Mouse (Mus musculus): ENCODE results near the gene Antxr1. TPM values are rescaled to one million over a fixed set of nuclear protein-coding genes. Genes with fewer than 3 reads are reported as not detected.

Antxr1 gene
- polyA plus RNA-seq (2015; fragmentation: Nextera tagmentation; extraction: Ambion mirVana), result 7.8 and 8.0 TPM in 2 replicates

- Histone ChIP-seq H3K36me3 (ENCODE audit: control insufficient read depth, insufficient read depth, low read length) (no peaks in the 10 kb centered on the region), H3K4me1 (ENCODE audit: control insufficient read depth, insufficient read depth, low read length) (peaks cover 22% of the 10 kb centered on the region), H3K4me3 (replicated peaks; ENCODE audit: low read length) (peak within 1 kb of the TSS; percentile 72), H3K27ac (ENCODE audit: low read length) (peak within 1 kb of the TSS; percentile 94), H3K9ac (ENCODE audit: low read length) (peak within 1 kb of the TSS; percentile 87), H3K27me3 (ENCODE audit: control insufficient read depth, insufficient read depth, low read length) (no peaks in the 10 kb centered on the region), H3K4me2 (ENCODE audit: low read depth, low read length) (peak within 1 kb of the TSS; percentile 76), H3K9me3 (replicated peaks; ENCODE audit: control insufficient read depth, low read length) (no peaks in the 10 kb centered on the region)
- WGBS, result under 1% methylated on average over 54 of the region's 54 CpGs
- peak; percentile 76; the same call in 1 of the 2 replicates for ATAC-seq (ENCODE audit: insufficient read depth, low FRiP score)
Observed at GRCm38 (mm10) chr6:87335091-87335934, at the start of gene Antxr1. Gene Antxr1 (minus strand): TSS chr6:87335821.

GRCm38 (mm10) chr6:87384761-87385160 lies 49.1 kb upstream of the Antxr1 start:
- no peak overlapping the region for H3K27ac ChIP-seq (ENCODE audit: low read length)
- WGBS, result 39% methylated on average over 6 of the region's 6 CpGs
- peak overlapping the region; percentile 60 for H3K4me2 ChIP-seq (ENCODE audit: low read depth, low read length)
- ATAC-seq (ENCODE audit: insufficient read depth, low FRiP score), result no peak
- H3K4me1 ChIP-seq (ENCODE audit: control insufficient read depth, insufficient read depth, low read length), result 0 out of 2 replicates have a peak, but pooled peaks cover 7% of the 10 kb centered on the region
- no peak overlapping the region for H3K9ac ChIP-seq (ENCODE audit: low read length)
- no peaks in the 10 kb centered on the region for H3K9me3 ChIP-seq (replicated peaks; ENCODE audit: control insufficient read depth, low read length)
- peak overlapping the region; percentile 40; the same call in 1 of the 2 replicates for H3K4me3 ChIP-seq (replicated peaks; ENCODE audit: low read length)
- 0 out of 2 replicates have a peak, but pooled peaks cover 4% of the 10 kb centered on the region for H3K27me3 ChIP-seq (ENCODE audit: control insufficient read depth, insufficient read depth, low read length)
- H3K36me3 ChIP-seq (ENCODE audit: control insufficient read depth, insufficient read depth, low read length), result no peaks in the 10 kb centered on the region

- ATAC-seq (ENCODE audit: insufficient read depth, low FRiP score), result 0 out of 2 replicates have a peak, but pooled peaks have one; percentile 37
- Histone ChIP-seq H3K36me3 (ENCODE audit: control insufficient read depth, insufficient read depth, low read length) (no peaks in the 10 kb centered on the region), H3K9ac (ENCODE audit: low read length) (peak overlapping the region; percentile 56), H3K4me1 (ENCODE audit: control insufficient read depth, insufficient read depth, low read length) (0 out of 2 replicates have a peak, but pooled peaks cover 7% of the 10 kb centered on the region), H3K4me2 (ENCODE audit: low read depth, low read length) (peak overlapping the region; percentile 60), H3K4me3 (replicated peaks; ENCODE audit: low read length) (peak overlapping the region; percentile 40), H3K27me3 (ENCODE audit: control insufficient read depth, insufficient read depth, low read length) (0 out of 2 replicates have a peak, but pooled peaks cover 4% of the 10 kb centered on the region), H3K27ac (ENCODE audit: low read length) (no peak overlapping the region), H3K9me3 (replicated peaks; ENCODE audit: control insufficient read depth, low read length) (no peaks in the 10 kb centered on the region)
- WGBS, result 11% methylated on average over 24 of the region's 24 CpGs
Observed at GRCm38 (mm10) chr6:87383926-87384691, 48.5 kb upstream of the Antxr1 start.

GRCm38 (mm10) chr6:87373057-87373456 lies 37.4 kb upstream of the Antxr1 start, which contains the start of gene Gkn2:
Gene Gkn2 (plus strand): TSS chr6:87373357.
- no peak within 1 kb of the TSS for H3K4me3 ChIP-seq (replicated peaks; ENCODE audit: low read length)
- no peaks in the 10 kb centered on the region for H3K4me1 ChIP-seq (ENCODE audit: control insufficient read depth, insufficient read depth, low read length)
- ATAC-seq (ENCODE audit: insufficient read depth, low FRiP score), result no peak
- no peak within 1 kb of the TSS for H3K4me2 ChIP-seq (ENCODE audit: low read depth, low read length)
- no peaks in the 10 kb centered on the region for H3K9me3 ChIP-seq (replicated peaks; ENCODE audit: control insufficient read depth, low read length)
- no peaks in the 10 kb centered on the region for H3K36me3 ChIP-seq (ENCODE audit: control insufficient read depth, insufficient read depth, low read length)
- H3K27ac ChIP-seq (ENCODE audit: low read length), result no peak within 1 kb of the TSS
- H3K9ac ChIP-seq (ENCODE audit: low read length), result no peak within 1 kb of the TSS
- 75% methylated on average over 9 of the region's 9 CpGs for WGBS
- H3K27me3 ChIP-seq (ENCODE audit: control insufficient read depth, insufficient read depth, low read length), result no peaks in the 10 kb centered on the region; the same call in 1 of the 2 replicates

GRCm38 (mm10) chr6:87369223-87369622 lies 33.6 kb upstream of the Antxr1 start:
- Histone ChIP-seq H3K4me1 (ENCODE audit: control insufficient read depth, insufficient read depth, low read length) (no peaks in the 10 kb centered on the region), H3K27ac (ENCODE audit: low read length) (no peak overlapping the region), H3K9ac (ENCODE audit: low read length) (no peak overlapping the region), H3K9me3 (replicated peaks; ENCODE audit: control insufficient read depth, low read length) (no peaks in the 10 kb centered on the region), H3K36me3 (ENCODE audit: control insufficient read depth, insufficient read depth, low read length) (no peaks in the 10 kb centered on the region), H3K4me3 (replicated peaks; ENCODE audit: low read length) (no peak overlapping the region), H3K4me2 (ENCODE audit: low read depth, low read length) (no peak overlapping the region), H3K27me3 (ENCODE audit: control insufficient read depth, insufficient read depth, low read length) (no peaks in the 10 kb centered on the region)
- ATAC-seq (ENCODE audit: insufficient read depth, low FRiP score), result no peak
- 69% methylated on average over 5 of the region's 5 CpGs for WGBS

- Histone ChIP-seq H3K9me3 (replicated peaks; ENCODE audit: control insufficient read depth, low read length) (no peaks in the 10 kb centered on the region), H3K4me2 (ENCODE audit: low read depth, low read length) (no peak overlapping the region), H3K9ac (ENCODE audit: low read length) (no peak overlapping the region), H3K4me3 (replicated peaks; ENCODE audit: low read length) (no peak overlapping the region), H3K27me3 (ENCODE audit: control insufficient read depth, insufficient read depth, low read length) (no peaks in the 10 kb centered on the region), H3K36me3 (ENCODE audit: control insufficient read depth, insufficient read depth, low read length) (no peaks in the 10 kb centered on the region), H3K27ac (ENCODE audit: low read length) (no peak overlapping the region), H3K4me1 (ENCODE audit: control insufficient read depth, insufficient read depth, low read length) (peaks cover 8% of the 10 kb centered on the region; the same call in 1 of the 2 replicates)
- WGBS, result 49% methylated on average over 5 of the region's 5 CpGs
- ATAC-seq (ENCODE audit: insufficient read depth, low FRiP score), result peak; percentile 75; the same call in 1 of the 2 replicates
Observed at GRCm38 (mm10) chr6:87354441-87354840, 18.8 kb upstream of the Antxr1 start.

DNA sequence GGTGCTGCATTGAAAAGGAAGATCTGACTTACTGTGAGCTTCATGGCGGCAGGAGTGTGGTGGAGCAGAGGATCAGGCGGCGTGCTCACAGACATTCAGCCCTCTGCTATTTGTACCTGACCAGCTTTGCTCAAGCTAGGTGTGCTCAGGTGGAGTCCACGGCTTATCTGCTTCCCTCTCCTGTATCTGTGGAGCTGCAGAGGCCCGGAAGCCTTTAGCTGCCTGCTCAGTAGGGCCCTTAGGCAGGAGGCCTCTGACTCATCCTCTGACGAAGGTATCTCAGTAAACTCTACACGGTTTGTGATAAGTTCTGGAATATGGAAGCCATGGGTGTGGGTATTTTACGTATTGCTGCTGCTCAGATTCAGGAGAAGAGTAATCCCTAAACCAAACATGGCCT lies 15.2 kb upstream of the Antxr1 start, which contains the start of gene Gkn1:
TSS of gene Gkn1 (minus strand) at position 114 of the 400 bp plus-strand sequence.
- H3K9me3 ChIP-seq (replicated peaks; ENCODE audit: control insufficient read depth, low read length), result no peaks in the 10 kb centered on the region
- no peaks in the 10 kb centered on the region for H3K27me3 ChIP-seq (ENCODE audit: control insufficient read depth, insufficient read depth, low read length)
- H3K4me1 ChIP-seq (ENCODE audit: control insufficient read depth, insufficient read depth, low read length), result peaks cover 8% of the 10 kb centered on the region; the same call in 1 of the 2 replicates
- no peak within 1 kb of the TSS for H3K9ac ChIP-seq (ENCODE audit: low read length)
- no peak within 1 kb of the TSS for H3K27ac ChIP-seq (ENCODE audit: low read length)
- H3K4me3 ChIP-seq (replicated peaks; ENCODE audit: low read length), result no peak within 1 kb of the TSS
- 73% methylated on average over 8 of the region's 8 CpGs for WGBS
- peak; percentile 58; the same call in 1 of the 2 replicates for ATAC-seq (ENCODE audit: insufficient read depth, low FRiP score)
- H3K36me3 ChIP-seq (ENCODE audit: control insufficient read depth, insufficient read depth, low read length), result no peaks in the 10 kb centered on the region
- no peak within 1 kb of the TSS for H3K4me2 ChIP-seq (ENCODE audit: low read depth, low read length)

GRCm38 (mm10) chr6:87335935-87336295 lies 294 bp upstream of the Antxr1 start:
- Histone ChIP-seq H3K4me2 (ENCODE audit: low read depth, low read length) (peak overlapping the region; percentile 76; the same call in 1 of the 2 replicates), H3K27me3 (ENCODE audit: control insufficient read depth, insufficient read depth, low read length) (no peaks in the 10 kb centered on the region), H3K4me1 (ENCODE audit: control insufficient read depth, insufficient read depth, low read length) (peaks cover 17% of the 10 kb centered on the region), H3K9me3 (replicated peaks; ENCODE audit: control insufficient read depth, low read length) (no peaks in the 10 kb centered on the region), H3K9ac (ENCODE audit: low read length) (no peak overlapping the region), H3K27ac (ENCODE audit: low read length) (no peak overlapping the region), H3K4me3 (replicated peaks; ENCODE audit: low read length) (peak overlapping the region; percentile 72; the same call in 1 of the 2 replicates), H3K36me3 (ENCODE audit: control insufficient read depth, insufficient read depth, low read length) (no peaks in the 10 kb centered on the region)
- WGBS, result 25% methylated on average over 6 of the region's 6 CpGs
- no peak for ATAC-seq (ENCODE audit: insufficient read depth, low FRiP score)

Data from stomach, embryonic 16.5 days (tissue).